Mouse (Mus musculus): ENCODE results near the gene Hps5. TPM values are rescaled to one million over a fixed set of nuclear protein-coding genes. Genes with fewer than 3 reads are reported as not detected.

Gene Hps5
- total and polyA plus RNA-seq, 3 experiments: 17.8 to 26.0 (median 20.8) TPM

GRCm38 (mm10) chr7:46764672-46765071, 31.2 kb downstream of the Hps5 start:
- in situ Hi-C loops (cut with MboI; ENCODE audit: low pct_ligation_motif_present, low pct_unique_long_range_greater_than_20kb, low sequenced_read_pairs): loop anchor here (5.0 kb wide), 1 partner anchor 52 kb away; the partner anchor contains the start of gene Saal1
- peaks cover 56 to 88% of the 10 kb centered on the region in 2 experiments for H3K36me3 ChIP-seq (replicated peaks in 1 of 2; ENCODE audit: control insufficient read depth in 1 of 2, insufficient read depth in 1 of 2, low read length in 1 of 2)

GRCm38 (mm10) chr7:46762601-46763000, 33.3 kb downstream of the Hps5 start:
- Histone ChIP-seq H3K4me2 (ENCODE audit: insufficient read depth, low read depth, poor library complexity, severe bottlenecking) (no peak overlapping the region), H3K27ac (ENCODE audit: insufficient read depth, low read depth) (no peak overlapping the region), H3K4me1 (ENCODE audit: control insufficient read depth in 1 of 2, insufficient read depth in 2 of 2) (no peaks in the 10 kb centered on the region), H3K9me3 (replicated peaks; ENCODE audit: low read length) (no peaks in the 10 kb centered on the region), H3K27me3 (replicated peaks) (no peaks in the 10 kb centered on the region), H3K36me3 (replicated peaks in 1 of 2; ENCODE audit: control insufficient read depth in 1 of 2, insufficient read depth in 1 of 2, low read length in 1 of 2) (peaks cover 41 to 83% of the 10 kb centered on the region in 2 experiments), H3K9ac (ENCODE audit: insufficient read depth, low read depth) (no peak overlapping the region), H3K79me2 (replicated peaks; ENCODE audit: control insufficient read depth, extremely low read depth, insufficient read depth, poor library complexity, severe bottlenecking) (no peaks in the 10 kb centered on the region), H3K4me3 (replicated peaks in 1 of 3; ENCODE audit: low read depth in 2 of 3, low read length in 2 of 3, poor library complexity in 1 of 3) (no peak overlapping the region)
- in situ Hi-C loops (cut with MboI; ENCODE audit: low pct_ligation_motif_present, low pct_unique_long_range_greater_than_20kb, low sequenced_read_pairs): no loop called here
- DNase-seq (ENCODE audit: extremely low read depth): no peak
- dilution Hi-C loops (cut with MboI; ENCODE audit: extremely low pct_ligation_motif_present, extremely low pct_unique_long_range_greater_than_20kb, low sequenced_read_pairs): no loop called here
- TF ChIP-seq ETS1 (conservative IDR thresholded peaks at IDR 0.05; ENCODE audit: low read depth, low read length) (no peak), JUN (IDR thresholded peaks at IDR 0.05; ENCODE audit: insufficient read depth, low read depth, low read length) (no peak), TCF12 (IDR thresholded peaks at IDR 0.05; ENCODE audit: low read depth, low read length) (no peak)

More at GRCm38 (mm10) chr7:46764672-46765071, 31.2 kb downstream of the Hps5 start:
- no peak overlapping the region for H3K4me3 ChIP-seq (replicated peaks in 1 of 3; ENCODE audit: low read depth in 2 of 3, low read length in 2 of 3, poor library complexity in 1 of 3)
- dilution Hi-C loops (cut with MboI; ENCODE audit: extremely low pct_ligation_motif_present, extremely low pct_unique_long_range_greater_than_20kb, low sequenced_read_pairs): no loop called here
- no peak for TF ChIP-seq KAT2A (IDR thresholded peaks at IDR 0.05; ENCODE audit: insufficient replicate concordance, low read length)
- no peak for TF ChIP-seq POLR2AphosphoS2 (IDR thresholded peaks at IDR 0.05; ENCODE audit: low read depth, low read length)
- TF ChIP-seq ZMIZ1 (IDR thresholded peaks at IDR 0.05; ENCODE audit: low read depth, low read length): no peak
- no peak for TF ChIP-seq JUND (conservative IDR thresholded peaks at IDR 0.05; ENCODE audit: low read depth, low read length)
- TF ChIP-seq ETS1 (conservative IDR thresholded peaks at IDR 0.05; ENCODE audit: low read depth, low read length): no peak
- no peak for TF ChIP-seq TBP (conservative IDR thresholded peaks at IDR 0.05; ENCODE audit: low read depth, low read length)
- no peak for TF ChIP-seq HCFC1 (IDR thresholded peaks at IDR 0.05; ENCODE audit: low read depth, low read length)
- TF ChIP-seq USF1 (IDR thresholded peaks at IDR 0.05; ENCODE audit: low read depth, low read length): no peak
- TF ChIP-seq TCF12 (IDR thresholded peaks at IDR 0.05; ENCODE audit: low read depth, low read length): no peak
- TF ChIP-seq SMC3 (IDR thresholded peaks at IDR 0.05; ENCODE audit: low read depth, low read length): no peak
- TF ChIP-seq CHD1 (IDR thresholded peaks at IDR 0.05; ENCODE audit: low read depth, low read length): no peak
- no peak for TF ChIP-seq POLR2A (IDR thresholded peaks at IDR 0.05; ENCODE audit: low read depth, low read length)
- no peak for TF ChIP-seq JUN (IDR thresholded peaks at IDR 0.05; ENCODE audit: insufficient read depth, low read depth, low read length)
- no peak for TF ChIP-seq EP300 (IDR thresholded peaks at IDR 0.05; ENCODE audit: low read length)
- no peak for TF ChIP-seq MXI1 (IDR thresholded peaks at IDR 0.05; ENCODE audit: low read depth, low read length)
- no peak for TF ChIP-seq RAD21 (IDR thresholded peaks at IDR 0.05; ENCODE audit: low read depth, low read length)
- TF ChIP-seq MYC (IDR thresholded peaks at IDR 0.05; ENCODE audit: low read depth, low read length): no peak
- TF ChIP-seq IRF4 (IDR thresholded peaks at IDR 0.05; ENCODE audit: low read depth, low read length): no peak
- no peak for TF ChIP-seq CTCF (conservative IDR thresholded peaks at IDR 0.05 in 1 of 2, IDR thresholded peaks at IDR 0.05 in 1 of 2; ENCODE audit: low read depth in 2 of 2, low read length in 2 of 2)
- no peak overlapping the region for H3K27ac ChIP-seq (ENCODE audit: insufficient read depth, low read depth)
- no peak for DNase-seq (ENCODE audit: extremely low read depth)
- H3K9me3 ChIP-seq (replicated peaks; ENCODE audit: low read length): no peaks in the 10 kb centered on the region
- no peak overlapping the region for H3K9ac ChIP-seq (ENCODE audit: insufficient read depth, low read depth)
- no peaks in the 10 kb centered on the region for H3K79me2 ChIP-seq (replicated peaks; ENCODE audit: control insufficient read depth, extremely low read depth, insufficient read depth, poor library complexity, severe bottlenecking)
- no peak overlapping the region for H3K4me2 ChIP-seq (ENCODE audit: insufficient read depth, low read depth, poor library complexity, severe bottlenecking)
- no peaks in the 10 kb centered on the region for H3K4me1 ChIP-seq (ENCODE audit: control insufficient read depth in 1 of 2, insufficient read depth in 2 of 2)
- H3K27me3 ChIP-seq (replicated peaks): no peaks in the 10 kb centered on the region
